Mouse (Mus musculus): ENCODE data around the gene Actg1.
"Not testable (repeated sequence)": the region's sequence is repeated elsewhere in the genome, so short reads cannot be mapped to it uniquely, and the experiment has no call there.

The Actg1 gene

DNA sequence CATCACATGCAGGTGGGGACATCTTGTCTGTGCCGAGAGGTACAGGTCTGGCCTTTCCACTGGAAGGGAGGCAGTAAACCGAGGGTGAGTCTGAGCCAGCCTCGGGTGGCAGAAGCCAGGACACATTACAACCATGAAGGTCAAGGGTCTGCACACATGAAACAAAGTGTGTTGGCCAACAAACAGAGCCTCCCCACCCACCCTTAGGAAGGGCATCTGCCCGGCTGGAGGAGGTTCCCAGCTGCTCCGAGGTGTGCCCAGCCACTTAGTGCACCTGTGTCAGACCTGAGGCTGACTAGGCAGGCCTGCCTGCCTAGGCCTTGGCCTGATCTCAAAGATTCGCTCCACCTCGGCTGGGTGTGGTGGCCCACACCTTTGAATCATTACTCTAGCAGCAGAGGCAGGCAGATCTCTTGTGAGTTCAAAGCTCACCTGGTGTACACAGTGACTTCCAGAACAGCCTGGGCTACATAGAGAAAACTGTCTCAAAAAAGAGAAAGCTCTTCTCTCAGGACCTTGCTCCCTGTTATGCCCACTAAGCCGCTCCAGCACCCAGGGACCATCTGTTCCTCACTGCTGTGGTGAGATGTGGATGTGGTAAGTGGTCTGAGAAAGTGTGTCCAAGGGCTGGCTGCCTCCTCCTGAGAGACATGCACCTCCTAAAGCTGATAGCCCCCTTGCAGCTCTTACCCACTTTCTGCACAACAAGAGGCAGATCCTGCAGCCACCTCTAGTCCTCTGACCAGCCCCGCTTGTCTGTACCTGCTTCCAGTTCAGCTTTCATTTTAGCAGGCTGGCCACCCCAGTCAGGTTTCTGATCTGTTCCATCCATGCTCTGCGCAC, 3.1 kb upstream of the Actg1 start:
- H3K4me3 ChIP-seq (replicated peaks; ENCODE audit: low read length): peak overlapping the region; percentile 89
- H3K9me3 ChIP-seq (ENCODE audit: low read length): peaks cover 13% of the 10 kb centered on the region
- TF ChIP-seq POU5F1 (IDR thresholded peaks at IDR 0.05; ENCODE audit: borderline replicate concordance, low read length): no peak
- TF ChIP-seq NANOG (IDR thresholded peaks at IDR 0.05; ENCODE audit: borderline replicate concordance, low read length): no peak
- no peak for TF ChIP-seq CTCF (conservative IDR thresholded peaks at IDR 0.05; ENCODE audit: low read length)
- H3K4me1 ChIP-seq (replicated peaks; ENCODE audit: low read depth, low read length): peaks cover 49% of the 10 kb centered on the region
- H3K36me3 ChIP-seq (ENCODE audit: insufficient read depth, low read length): peaks cover 13% of the 10 kb centered on the region
- H3K27me3 ChIP-seq (ENCODE audit: insufficient read depth, low read length): 0 out of 2 replicates have a peak, but pooled peaks cover 3% of the 10 kb centered on the region

DNA sequence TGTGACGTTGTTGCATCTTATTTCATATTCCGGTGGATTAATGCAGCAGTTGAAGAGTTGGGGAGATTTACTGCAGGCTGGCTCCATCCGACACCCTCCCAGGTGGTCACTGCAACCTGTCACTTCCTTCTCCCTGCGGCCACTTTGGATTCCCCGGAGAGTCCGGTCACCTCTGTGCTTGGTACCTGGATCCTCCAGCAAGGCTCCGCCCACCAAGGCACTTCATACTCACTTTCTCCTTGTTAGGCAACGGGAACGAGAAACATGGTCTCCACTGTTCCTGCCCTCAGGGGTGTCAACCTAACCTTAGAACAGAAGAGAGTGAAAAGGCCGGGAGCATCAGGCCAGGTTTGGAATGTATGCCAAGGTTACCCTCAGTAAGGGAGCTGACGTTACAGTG, 2.4 kb upstream of the Actg1 start:
- no peak for TF ChIP-seq POU5F1 (IDR thresholded peaks at IDR 0.05; ENCODE audit: borderline replicate concordance, low read length)
- TF ChIP-seq NANOG (IDR thresholded peaks at IDR 0.05; ENCODE audit: borderline replicate concordance, low read length): no peak
- TF ChIP-seq CTCF (conservative IDR thresholded peaks at IDR 0.05; ENCODE audit: low read length): no peak
- peaks cover 16% of the 10 kb centered on the region for H3K36me3 ChIP-seq (ENCODE audit: insufficient read depth, low read length)
- 0 out of 2 replicates have a peak, but pooled peaks cover 3% of the 10 kb centered on the region for H3K27me3 ChIP-seq (ENCODE audit: insufficient read depth, low read length)
- H3K9me3 ChIP-seq (ENCODE audit: low read length): peaks cover 15% of the 10 kb centered on the region
- peak overlapping the region; percentile 89 for H3K4me3 ChIP-seq (replicated peaks; ENCODE audit: low read length)
- H3K4me1 ChIP-seq (replicated peaks; ENCODE audit: low read depth, low read length): peaks cover 49% of the 10 kb centered on the region

DNA sequence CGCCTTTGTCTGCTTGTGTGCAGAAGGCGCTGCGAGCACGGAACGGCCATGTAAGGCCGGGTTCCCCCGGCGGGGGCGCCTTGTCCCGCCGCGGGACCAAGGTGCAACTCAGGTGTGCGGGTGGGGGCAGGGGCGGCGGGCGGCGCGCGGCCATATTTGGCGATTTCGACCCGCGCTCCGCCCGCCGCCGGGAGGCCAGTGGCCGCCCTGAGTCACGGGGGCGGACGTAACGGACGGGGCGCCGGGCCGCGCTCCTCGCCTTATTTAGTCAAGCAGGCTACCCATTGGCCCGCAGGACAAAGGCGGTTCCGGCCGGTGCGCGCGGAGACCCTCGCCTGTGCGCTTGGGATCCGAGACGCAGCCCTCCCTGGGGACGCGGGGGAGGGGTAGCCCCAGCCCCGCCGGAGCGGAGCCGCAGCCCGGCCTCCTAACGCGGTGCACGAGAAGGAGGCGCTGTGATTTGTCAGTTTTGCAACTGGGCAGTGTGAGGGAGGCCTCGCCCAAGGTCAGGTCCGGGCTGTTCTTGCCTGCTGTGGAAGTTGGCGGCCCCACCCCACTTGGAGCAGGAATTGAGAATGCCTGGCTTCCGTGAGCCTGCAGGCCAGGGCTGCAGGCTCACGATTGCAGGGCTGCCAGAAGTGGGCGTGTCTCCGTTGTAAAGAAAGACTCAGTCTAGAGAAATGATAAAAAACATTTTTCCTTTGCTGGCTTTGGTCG, 1.8 kb upstream of the Actg1 start:
- H3K27me3 ChIP-seq (ENCODE audit: insufficient read depth, low read length): 0 out of 2 replicates have a peak, but pooled peaks cover 3% of the 10 kb centered on the region
- no peak for TF ChIP-seq POU5F1 (IDR thresholded peaks at IDR 0.05; ENCODE audit: borderline replicate concordance, low read length)
- TF ChIP-seq NANOG (IDR thresholded peaks at IDR 0.05; ENCODE audit: borderline replicate concordance, low read length): no peak
- no peak for TF ChIP-seq CTCF (conservative IDR thresholded peaks at IDR 0.05; ENCODE audit: low read length)
- peak overlapping the region; percentile 89 for H3K4me3 ChIP-seq (replicated peaks; ENCODE audit: low read length)
- H3K4me1 ChIP-seq (replicated peaks; ENCODE audit: low read depth, low read length): peaks cover 49% of the 10 kb centered on the region
- H3K9me3 ChIP-seq (ENCODE audit: low read length): peaks cover 20% of the 10 kb centered on the region
- peaks cover 20% of the 10 kb centered on the region for H3K36me3 ChIP-seq (ENCODE audit: insufficient read depth, low read length)

DNA sequence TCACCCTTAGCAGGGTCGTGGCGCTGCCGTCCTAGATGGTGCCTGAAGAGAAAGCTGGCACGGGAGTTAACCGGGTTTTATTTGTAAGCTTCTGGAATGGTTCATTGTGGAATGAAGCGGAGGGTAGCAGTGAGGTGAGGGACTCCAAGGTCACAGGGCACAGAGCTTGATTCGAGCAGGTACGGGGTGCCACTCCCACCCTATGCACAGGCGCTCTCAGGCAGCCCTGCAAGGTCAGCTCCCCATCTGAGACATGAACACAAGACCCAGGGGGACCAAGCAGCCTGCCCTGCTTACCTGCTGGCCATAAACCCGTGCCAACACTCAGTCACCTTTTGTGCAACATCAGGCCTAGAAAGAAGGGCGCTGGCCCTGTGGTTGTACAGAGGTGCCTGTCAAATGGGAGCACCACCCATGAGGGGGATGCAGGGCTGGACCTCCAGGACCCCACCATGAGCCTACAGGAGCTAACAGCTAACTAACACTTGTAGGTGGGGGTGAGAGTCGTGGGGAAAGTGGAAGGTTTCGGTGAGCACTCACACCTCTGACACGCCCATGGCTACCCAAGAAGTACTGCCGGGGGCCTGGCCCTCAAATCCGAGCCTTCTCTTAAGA, 1.1 kb upstream of the Actg1 start:
- peaks cover 48% of the 10 kb centered on the region for H3K4me1 ChIP-seq (replicated peaks; ENCODE audit: low read depth, low read length)
- peak overlapping the region; percentile 89 for H3K4me3 ChIP-seq (replicated peaks; ENCODE audit: low read length)
- no peak for TF ChIP-seq NANOG (IDR thresholded peaks at IDR 0.05; ENCODE audit: borderline replicate concordance, low read length)
- no peak for TF ChIP-seq CTCF (conservative IDR thresholded peaks at IDR 0.05; ENCODE audit: low read length)
- no peak for TF ChIP-seq POU5F1 (IDR thresholded peaks at IDR 0.05; ENCODE audit: borderline replicate concordance, low read length)
- peaks cover 23% of the 10 kb centered on the region for H3K36me3 ChIP-seq (ENCODE audit: insufficient read depth, low read length)
- peaks cover 27% of the 10 kb centered on the region for H3K9me3 ChIP-seq (ENCODE audit: low read length)
- H3K27me3 ChIP-seq (ENCODE audit: insufficient read depth, low read length): 0 out of 2 replicates have a peak, but pooled peaks cover 3% of the 10 kb centered on the region

DNA sequence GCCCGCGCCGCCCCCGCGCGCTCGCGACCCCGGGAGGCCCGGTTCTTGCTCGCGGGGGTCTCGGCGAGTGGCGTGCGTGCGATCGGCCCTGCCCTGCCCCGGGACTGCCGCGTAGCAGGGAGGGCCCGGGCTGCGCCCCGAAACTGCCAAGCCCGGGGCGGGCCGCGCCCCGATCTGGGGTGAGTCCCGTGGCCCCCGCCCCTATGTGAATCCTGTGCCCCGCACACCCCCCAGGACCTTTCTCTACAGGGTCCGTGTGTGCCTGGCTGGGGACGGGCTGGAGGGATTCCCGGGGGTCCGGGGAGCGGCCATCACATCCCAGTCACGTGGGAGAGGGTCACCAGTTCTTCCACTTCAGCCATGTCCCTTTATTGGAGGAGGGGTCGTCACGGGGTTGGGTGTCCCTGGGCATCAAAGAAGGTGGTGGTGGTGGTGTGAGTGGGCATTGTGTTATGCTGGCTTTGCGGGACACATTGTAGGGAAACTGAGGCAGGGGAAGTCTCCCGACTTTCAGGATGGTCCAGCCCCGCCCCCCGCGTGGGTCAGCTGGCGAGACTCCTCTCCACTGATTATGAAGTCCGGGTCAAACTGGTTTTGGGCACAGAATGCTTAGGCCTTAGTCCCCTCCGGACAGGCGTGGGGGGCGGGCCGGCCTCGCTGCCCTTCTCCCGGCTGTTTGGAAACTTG, 485 bp upstream of the Actg1 start:
- peaks cover 23% of the 10 kb centered on the region for H3K36me3 ChIP-seq (ENCODE audit: insufficient read depth, low read length)
- 0 out of 2 replicates have a peak, but pooled peaks cover 3% of the 10 kb centered on the region for H3K27me3 ChIP-seq (ENCODE audit: insufficient read depth, low read length)
- peak overlapping the region; percentile 89 for H3K4me3 ChIP-seq (replicated peaks; ENCODE audit: low read length)
- TF ChIP-seq POU5F1 (IDR thresholded peaks at IDR 0.05; ENCODE audit: borderline replicate concordance, low read length) (no peak), NANOG (IDR thresholded peaks at IDR 0.05; ENCODE audit: borderline replicate concordance, low read length) (no peak), CTCF (conservative IDR thresholded peaks at IDR 0.05; ENCODE audit: low read length) (no peak)
- H3K9me3 ChIP-seq (ENCODE audit: low read length): peaks cover 33% of the 10 kb centered on the region
- peaks cover 43% of the 10 kb centered on the region for H3K4me1 ChIP-seq (replicated peaks; ENCODE audit: low read depth, low read length)

DNA sequence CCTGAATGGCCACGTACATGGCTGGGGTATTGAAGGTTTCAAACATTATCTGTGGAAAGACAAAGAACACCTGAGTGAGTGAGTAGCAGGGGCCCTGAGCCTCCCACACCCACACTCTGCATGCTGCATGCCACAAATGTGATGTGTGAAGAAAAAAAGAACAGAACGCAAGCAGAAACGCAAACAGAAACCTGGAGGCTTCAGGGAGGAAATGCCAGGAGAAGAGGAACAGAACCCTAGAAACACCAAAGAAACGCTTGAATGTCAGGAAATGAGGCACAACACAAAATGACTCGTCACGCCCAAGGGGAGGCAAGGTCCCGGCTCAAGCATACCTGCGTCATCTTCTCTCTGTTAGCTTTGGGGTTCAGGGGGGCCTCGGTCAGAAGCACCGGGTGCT, 1.0 kb downstream of the Actg1 start:
- peaks cover 48% of the 10 kb centered on the region for H3K9me3 ChIP-seq (ENCODE audit: low read length)
- peaks cover 29% of the 10 kb centered on the region for H3K4me1 ChIP-seq (replicated peaks; ENCODE audit: low read depth, low read length)
- peak overlapping the region; percentile 89 for H3K4me3 ChIP-seq (replicated peaks; ENCODE audit: low read length)
- no peak for TF ChIP-seq CTCF (conservative IDR thresholded peaks at IDR 0.05; ENCODE audit: low read length)
- no peak for TF ChIP-seq POU5F1 (IDR thresholded peaks at IDR 0.05; ENCODE audit: borderline replicate concordance, low read length)
- no peak for TF ChIP-seq NANOG (IDR thresholded peaks at IDR 0.05; ENCODE audit: borderline replicate concordance, low read length)
- H3K27me3 ChIP-seq (ENCODE audit: insufficient read depth, low read length): no peaks in the 10 kb centered on the region
- H3K36me3 ChIP-seq (ENCODE audit: insufficient read depth, low read length): peaks cover 23% of the 10 kb centered on the region

DNA sequence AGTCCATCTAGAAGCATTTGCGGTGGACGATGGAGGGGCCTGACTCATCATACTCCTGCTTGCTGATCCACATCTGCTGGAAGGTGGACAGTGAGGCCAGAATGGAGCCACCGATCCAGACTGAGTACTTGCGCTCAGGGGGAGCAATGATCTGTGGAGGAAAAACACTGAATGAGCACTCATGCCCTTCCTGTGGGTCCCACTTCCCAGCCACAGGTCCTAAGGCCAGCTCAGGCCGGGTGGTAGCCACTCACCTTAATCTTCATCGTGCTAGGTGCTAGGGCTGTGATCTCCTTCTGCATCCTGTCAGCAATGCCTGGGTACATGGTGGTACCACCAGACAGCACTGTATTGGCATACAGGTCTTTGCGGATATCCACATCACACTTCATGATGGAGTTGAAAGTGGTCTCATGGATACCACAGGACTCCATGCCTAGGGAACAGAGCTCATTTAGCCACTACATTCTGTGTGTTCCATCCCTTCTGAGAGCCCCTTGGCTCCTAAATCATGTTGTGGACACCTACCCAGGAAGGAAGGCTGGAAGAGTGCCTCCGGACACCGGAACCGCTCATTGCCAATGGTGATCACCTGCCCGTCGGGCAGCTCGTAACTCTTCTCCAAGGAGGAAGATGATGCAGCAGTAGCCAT, 1.8 kb downstream of the Actg1 start:
- Histone ChIP-seq H3K4me3 (replicated peaks; ENCODE audit: low read length) (peak overlapping the region; percentile 46), H3K36me3 (ENCODE audit: insufficient read depth, low read length) (peaks cover 23% of the 10 kb centered on the region), H3K4me1 (replicated peaks; ENCODE audit: low read depth, low read length) (peaks cover 23% of the 10 kb centered on the region), H3K9me3 (ENCODE audit: low read length) (peaks cover 54% of the 10 kb centered on the region)
- not testable (repeated sequence) for H3K27me3 ChIP-seq (ENCODE audit: insufficient read depth, low read length)
